Mouse (Mus musculus) erythroid progenitor cell, adult 5-6 weeks (primary cell): ENCODE results near the gene Hipk1. TPM values are rescaled to one million over a fixed set of nuclear protein-coding genes. Genes with fewer than 3 reads are reported as not detected.
"Not testable (repeated sequence)": the region's sequence is repeated elsewhere in the genome, so short reads cannot be mapped to it uniquely, and the experiment has no call there.

Source experiments
- ATAC-seq: replicated peaks from 2 replicates; pipeline ENCODE4 v1.8.0; 2016; ENCODE audit warnings: moderate number of reproducible peaks, mild to moderate bottlenecking, moderate TSS enrichment, inconsistent platforms; ENCODE audit not compliant: poor library complexity, low FRiP score, severe bottlenecking
- total RNA-seq, 2 experiments: library from RNA; stranded (forward) in 1 of 2; stranded (reverse) in 1 of 2; fragments of 150-400 nt in 1 of 2; fragments of 186-747, 209-891 nt in 1 of 2; gene quantifications; 2 replicates each; pipeline versions ENCODE4 v1.2.3 to v1.2.4; 2015 to 2017; ENCODE audit warnings: low replicate concordance in 2 of 2

Gene Hipk1
- total RNA-seq, 2 experiments from 2014 or later: 286 to 303 TPM

DNA sequence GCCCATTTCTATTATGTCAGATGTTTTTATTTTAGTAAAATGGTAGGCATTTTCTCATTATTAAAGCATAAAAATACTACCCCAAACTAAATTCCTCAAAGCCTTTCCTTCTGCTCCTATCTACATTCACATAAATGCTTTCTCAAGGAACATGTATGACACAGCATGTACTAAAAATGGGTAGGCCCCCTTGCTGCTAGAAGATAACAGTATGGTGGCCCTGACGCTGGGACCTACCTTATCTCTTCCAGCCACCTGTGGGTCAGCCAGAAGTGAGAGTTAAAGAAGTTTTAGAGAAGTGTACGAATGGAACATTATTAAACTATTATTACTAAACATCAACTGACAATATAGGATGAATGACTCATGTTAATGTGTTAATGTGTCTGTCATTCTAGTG is 8.1 kb upstream of the Hipk1 start:
- ATAC-seq: peak; percentile 89

DNA sequence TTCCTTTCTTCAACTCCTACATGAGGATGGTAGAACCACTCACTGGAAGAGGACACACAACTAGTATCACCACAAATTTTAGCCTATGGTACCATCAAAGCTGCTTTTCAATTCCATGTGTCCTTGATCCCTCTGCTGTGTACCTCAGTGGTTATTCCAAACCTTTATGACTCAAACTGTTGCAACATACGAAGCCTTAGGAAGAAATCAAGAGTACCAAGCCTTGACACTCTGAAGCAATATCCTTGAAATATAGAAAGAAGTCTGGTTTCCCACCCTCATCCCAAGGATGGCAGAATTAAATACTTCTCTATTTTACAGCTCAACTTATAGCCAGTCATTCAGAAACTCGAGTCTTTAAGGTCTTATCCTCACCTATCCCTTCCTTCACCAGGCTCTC is 5.0 kb upstream of the Hipk1 start:
- no peak for ATAC-seq

DNA sequence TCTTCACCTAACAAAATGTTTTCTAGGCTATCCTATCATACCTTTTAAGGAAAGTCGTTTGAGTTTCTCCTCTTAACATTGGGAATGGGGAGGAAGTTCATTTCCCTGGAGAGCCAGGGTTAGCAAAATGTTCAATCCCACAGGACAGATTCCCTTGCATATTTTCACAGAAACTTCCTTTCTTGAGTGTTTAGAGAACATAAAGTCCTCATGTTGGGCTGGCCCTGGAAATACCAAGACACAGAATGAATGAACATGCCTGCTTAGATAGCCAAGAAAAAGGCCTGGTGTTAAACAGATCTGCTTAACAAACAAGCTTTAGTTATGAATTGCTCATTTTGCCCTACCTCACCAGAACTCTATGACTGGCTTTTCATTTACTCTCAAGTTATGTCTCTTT is 1.2 kb upstream of the Hipk1 start:
- no peak for ATAC-seq

DNA sequence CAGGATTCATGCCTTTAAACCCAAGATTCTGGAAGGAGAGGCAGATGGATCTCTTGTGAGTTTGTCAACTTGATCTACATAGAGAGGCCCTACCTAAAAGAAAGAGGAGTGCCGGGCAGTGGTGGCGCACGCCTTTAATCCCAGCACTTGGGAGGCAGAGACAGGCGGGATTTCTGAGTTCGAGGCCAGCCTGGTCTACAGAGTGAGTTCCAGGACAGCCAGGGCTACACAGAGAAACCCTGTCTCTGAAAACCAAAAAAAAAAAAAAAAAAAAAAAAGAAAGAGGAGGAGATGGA is 696 bp upstream of the Hipk1 start:
- not testable (repeated sequence) for ATAC-seq

DNA sequence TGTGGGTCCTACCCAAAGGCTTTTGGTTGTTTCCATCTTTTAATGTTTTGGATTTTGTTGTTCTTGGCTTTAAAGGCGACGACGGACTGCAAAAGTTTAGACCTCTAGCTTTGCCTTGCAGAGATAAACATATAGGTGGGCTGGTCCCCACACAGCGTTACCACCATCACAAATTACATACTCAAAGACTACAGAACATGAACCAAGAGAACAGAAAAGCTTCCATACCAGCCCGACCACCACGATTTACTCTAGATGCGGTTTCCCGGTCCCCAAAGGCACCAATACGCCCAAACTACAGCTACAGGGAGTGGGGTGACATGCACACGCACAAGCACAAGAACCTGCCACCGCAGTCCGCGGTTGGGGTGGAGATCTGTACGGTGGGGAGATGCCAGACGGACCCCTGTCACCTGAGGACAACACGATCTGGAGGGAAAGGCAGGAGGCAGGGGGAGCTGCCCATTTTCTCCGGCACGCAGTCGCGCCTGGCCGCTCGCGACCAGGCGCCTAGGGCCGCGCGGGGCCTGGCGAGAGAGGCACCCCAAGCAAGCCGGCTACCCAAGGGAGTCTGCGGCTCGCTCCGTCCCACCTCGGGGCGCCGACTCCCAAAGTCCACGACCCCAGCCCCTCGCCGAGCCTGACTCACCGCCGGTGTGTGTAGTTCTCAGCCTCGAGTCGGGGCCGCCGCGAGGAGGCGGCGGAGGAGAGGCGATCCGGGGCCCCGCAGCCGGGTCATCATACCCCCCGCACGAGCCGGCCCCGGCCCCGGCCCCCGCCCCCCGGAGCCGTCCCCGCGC is 817 bp downstream of the Hipk1 start:
- peak; percentile 17; the same call in 1 of the 2 replicates for ATAC-seq

DNA sequence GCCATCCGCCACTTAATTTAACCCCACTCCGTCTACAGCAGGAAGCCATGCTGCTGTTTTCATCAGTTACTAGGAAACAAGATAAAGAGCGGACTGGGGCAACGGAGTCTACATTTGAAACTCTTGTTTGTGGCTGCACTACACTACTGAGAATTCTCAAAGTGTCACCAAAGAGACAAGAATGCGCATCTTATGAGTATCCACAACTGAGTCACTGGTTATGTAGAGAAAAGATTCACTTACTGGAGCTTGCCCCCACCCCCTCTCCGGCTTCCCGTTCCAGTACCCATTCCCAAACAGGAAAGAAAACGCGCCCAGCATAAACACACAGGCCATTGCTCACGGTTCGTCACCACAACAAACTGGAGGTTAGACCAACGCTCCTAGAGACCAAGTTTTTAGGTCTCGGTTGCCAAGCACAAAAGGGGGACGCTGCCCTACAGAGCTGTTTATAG is 1.4 kb downstream of the Hipk1 start:
- peak; percentile 43 for ATAC-seq

DNA sequence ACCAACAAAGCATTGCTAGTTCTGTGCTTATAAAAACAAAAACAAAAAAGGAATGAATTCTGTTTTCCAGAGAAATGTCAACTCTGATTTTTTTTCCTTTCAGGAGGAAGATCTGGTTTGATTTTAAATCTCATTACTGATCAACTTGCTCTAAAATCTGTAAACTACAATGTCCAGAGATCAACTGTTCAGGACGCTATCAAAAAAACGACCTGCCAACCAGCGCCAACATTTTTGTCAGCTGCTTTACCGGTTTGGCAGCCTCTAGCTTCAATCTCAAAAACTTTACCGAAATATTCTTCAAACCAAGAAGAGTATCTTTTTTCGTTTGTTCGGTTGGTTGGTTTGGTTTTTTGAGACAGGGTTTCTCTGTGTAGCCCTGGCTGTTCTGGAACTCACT is 2.3 kb downstream of the Hipk1 start:
- no peak for ATAC-seq

DNA sequence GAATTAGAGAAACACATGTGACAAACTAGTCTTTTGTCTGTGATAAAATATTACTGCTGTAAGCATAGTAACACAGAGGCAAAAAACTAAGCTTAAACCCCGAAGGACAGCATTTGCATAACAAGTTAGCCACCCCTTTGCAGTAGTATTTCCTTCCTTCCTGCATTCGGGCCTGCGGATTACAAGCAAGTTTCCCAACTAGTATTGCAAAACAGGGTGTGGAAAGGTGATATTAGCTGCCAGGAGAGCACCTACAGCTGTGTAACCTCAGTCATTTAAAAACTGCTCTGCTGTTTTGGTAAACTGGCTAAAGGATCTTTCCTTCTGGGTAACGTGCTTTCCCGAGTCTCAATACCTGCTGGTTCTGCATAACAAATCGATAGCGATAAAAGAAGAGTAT is 4.1 kb downstream of the Hipk1 start:
- ATAC-seq: no peak

DNA sequence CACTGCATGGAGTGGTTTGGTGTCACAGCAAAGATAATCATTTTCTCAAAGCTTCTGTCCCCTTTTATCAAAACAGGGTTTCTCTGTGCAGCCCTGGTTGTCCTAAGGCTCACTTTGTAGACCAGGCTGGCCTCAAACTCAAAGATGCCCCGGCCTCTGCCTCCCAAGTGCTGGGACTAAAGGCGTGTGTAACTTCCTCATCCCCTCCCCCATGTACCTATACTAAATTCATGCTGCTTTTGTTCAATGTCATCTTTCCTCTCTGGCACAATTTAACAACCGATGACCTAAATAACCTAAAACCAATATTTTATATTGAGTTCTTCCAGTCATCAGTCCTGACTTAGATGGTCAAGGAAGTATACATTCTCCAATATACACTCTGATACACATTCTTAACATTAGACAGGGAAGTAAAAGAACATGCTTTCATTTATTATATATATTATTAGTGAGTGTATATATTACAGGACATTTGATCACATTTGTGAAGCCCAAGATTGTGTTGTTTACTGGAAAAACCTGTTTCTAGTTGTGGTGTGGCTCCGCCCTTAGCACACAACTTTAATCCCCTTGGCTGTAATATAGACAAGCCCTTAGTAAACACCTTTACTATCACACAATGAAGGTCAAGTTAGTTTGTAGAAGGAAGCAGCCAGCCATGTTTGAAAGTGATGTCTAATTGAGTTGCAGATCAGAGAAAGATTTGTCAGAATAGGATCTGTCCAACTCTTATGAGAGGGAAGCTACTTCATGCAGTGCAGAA is 8.3 kb downstream of the Hipk1 start:
- ATAC-seq: no peak

DNA sequence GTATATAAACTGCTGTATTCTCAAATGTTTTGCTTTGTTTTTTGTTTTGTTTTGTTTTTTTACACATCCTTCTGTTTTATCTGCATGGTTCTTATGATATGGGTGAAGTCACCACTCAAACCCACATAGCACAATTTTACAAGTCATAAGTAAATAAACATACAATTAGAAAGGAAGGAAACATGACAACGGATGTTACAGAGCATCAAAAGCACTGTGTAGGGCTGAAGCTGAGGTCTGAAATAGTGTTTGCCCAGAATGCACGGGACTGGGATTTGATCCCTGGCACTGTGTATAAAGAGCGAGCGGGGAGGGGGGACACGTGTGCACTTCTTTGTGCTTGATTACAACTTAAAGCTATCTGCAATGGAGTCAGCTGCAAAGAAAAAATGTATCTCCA is 10.6 kb downstream of the Hipk1 start:
- no peak for ATAC-seq

DNA sequence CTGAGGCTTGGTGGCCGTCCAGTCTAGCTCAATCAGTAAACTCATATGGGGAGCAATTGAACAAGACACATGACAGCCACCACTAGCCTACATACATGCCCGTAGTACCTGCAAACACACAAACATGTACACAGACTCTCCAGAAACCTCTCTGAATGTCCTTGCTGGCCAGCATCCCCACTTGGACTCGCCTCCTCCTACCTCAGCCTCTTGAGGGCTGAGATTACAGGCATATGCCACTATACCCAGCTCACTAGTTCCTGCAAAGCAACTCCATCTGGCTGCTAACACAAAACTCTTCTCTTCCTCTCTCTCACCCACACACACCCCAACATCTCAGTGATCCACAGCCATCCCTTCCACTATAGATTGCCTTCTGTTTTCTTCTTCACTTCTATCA is 11.1 kb downstream of the Hipk1 start:
- ATAC-seq: no peak

DNA sequence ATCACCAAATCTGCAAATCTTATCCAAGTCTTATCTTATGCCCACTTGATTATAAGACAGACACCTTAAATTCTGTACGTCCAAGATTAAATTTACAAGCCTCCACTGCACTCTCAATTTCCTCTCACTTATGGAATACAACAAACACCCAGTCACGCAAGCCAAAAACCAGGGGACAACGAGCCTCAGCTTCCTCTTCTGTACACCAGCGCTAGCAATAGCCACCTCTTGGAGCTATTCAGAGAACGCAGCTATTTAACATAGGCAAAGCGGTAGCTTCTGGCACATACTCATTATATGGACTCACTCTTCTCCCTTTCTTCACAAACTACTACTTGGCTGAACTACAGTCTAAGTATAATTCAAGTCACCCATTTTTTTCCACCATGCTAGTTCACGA is 12.2 kb downstream of the Hipk1 start:
- no peak for ATAC-seq

DNA sequence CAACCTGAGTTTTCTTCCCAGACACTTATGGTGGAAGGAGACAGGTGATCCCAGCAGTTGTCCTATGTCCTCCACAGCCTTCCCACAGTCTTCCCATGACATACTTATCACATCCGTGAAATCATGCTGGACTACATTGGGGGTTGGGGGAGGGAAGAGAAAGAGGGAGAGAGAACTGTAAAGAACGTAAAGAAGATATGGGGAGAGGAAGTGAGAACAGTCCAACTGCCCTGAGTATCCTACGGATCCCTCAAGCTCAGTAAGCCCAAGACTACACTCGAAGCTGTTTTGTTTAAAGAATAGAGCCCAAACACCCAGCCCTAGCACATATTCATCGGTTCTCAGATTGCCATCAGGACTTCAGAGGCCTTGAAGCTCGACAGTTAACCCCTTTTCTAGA is 12.7 kb downstream of the Hipk1 start:
- no peak for ATAC-seq

DNA sequence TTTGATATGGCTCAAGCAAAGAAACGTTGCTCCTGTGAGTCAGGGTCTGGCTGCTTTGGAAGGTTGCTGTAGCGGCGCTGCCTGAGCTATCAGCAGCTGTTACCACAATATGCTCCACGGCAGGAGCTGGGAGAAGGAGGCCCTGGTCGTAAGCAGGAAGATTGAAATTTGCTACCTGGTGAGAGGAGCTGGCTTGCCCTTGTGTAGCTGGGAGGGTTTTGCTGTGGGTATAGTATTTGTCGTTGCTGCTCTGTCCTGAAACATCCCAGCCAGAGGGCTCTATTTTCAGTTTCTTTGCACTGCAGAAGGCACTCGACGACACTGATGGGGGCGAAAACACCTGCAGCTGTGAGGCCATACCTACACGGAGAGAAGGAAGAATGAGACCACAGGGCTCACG is 13.4 kb downstream of the Hipk1 start:
- ATAC-seq: no peak

DNA sequence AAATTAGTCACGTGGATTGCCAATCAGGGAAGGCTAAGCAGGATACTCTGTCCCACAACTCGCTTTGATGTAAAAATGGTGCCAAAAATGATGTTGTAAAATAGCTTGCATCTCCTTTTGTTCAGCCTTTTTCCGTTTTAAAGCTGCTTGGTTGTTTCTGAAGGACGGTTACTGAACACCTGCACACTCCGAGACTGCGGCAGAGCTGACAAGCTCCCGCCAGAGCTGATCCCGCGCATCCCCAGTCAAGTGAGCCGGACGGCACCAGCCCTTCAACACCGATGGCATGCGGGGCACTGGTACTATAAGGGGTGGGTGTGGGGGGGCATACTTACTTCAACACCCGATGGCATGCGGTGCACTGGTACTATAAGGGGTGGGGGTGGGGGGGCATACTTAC is 17.4 kb downstream of the Hipk1 start:
- ATAC-seq: no peak

DNA sequence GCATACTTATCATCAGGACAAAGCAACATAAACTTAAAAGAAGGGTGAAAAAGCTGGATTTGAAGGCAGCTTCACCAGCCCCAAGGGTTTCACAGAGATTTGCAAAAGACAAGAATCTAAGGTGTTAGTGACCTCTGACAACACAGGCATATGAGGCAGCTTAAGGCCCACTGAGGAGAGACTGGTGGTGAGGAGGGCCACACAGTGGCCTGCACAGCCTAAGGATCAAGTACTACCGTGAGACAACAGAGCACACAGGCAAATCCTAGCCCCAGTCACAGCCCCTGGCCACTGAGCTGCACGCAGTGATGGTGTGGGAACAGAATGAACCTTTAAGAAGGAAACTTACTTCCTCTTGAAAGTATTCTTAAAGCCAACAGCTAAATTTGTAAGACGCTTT is 17.9 kb downstream of the Hipk1 start:
- no peak for ATAC-seq

DNA sequence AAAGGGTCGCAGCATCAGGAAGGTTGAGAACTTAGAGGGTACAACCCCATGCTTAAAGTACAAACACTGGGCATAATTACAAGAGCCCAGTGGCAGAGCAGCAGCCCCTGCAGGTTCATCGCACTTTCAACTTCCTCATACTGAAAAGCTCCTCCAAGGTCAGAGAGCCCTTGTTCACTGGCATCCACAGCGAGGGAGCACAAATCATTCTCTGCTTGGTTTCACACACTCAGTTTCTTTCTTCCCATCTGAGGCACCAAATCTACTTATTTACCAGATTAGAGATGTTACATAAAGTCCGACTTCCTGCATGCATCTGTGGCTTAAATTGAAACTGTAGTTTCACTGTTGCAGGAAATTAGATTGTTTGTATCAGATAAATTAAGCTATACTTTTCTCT is 18.5 kb downstream of the Hipk1 start:
- no peak for ATAC-seq

DNA sequence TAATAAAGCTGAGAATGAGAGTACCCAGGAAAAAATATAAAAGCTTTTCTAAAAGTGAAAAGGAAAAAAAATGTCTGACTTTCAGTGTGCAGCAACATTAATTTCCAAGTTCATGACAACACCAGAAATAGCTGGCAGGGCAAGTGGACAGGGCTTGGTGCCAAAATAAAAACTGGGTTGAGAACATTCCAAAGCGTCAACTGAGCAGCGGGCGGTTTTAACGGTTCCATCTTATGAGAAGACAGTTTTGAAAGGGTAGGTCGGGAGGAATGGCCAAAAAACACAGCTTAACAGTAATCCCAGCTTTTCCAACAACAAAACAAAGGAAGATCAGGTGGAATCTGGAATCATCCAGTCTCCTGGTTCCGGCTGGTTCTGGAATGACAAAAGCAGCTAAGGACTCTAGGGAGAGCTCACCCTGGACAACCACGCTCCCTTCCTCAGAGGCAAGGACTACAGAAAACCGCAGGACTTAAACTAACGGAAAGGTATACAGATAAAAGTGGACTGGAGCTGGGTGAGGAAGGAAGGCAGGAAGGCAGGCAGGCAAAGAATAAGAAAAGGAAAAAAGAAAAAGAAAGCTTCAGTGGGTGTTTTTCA is 19.7 kb downstream of the Hipk1 start:
- ATAC-seq: no peak

DNA sequence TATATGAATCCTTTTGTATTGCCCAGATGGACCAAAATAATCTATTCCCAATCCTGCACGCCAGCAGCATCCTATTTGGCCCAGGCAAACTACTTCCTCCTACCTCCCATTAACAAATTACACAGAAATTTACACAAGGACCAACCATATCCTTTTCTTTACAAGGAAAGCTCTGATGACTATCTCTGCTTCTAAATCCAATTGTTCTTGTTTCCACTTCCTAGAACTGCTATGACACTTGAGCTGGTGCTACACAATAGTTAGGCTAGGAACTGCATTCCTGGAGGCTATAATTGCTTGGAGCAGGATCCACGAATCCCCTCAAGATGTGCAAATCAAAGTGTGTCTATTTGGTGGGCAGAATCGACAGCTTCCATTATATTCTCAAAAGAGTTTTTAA is 24.6 kb downstream of the Hipk1 start:
- ATAC-seq: no peak

DNA sequence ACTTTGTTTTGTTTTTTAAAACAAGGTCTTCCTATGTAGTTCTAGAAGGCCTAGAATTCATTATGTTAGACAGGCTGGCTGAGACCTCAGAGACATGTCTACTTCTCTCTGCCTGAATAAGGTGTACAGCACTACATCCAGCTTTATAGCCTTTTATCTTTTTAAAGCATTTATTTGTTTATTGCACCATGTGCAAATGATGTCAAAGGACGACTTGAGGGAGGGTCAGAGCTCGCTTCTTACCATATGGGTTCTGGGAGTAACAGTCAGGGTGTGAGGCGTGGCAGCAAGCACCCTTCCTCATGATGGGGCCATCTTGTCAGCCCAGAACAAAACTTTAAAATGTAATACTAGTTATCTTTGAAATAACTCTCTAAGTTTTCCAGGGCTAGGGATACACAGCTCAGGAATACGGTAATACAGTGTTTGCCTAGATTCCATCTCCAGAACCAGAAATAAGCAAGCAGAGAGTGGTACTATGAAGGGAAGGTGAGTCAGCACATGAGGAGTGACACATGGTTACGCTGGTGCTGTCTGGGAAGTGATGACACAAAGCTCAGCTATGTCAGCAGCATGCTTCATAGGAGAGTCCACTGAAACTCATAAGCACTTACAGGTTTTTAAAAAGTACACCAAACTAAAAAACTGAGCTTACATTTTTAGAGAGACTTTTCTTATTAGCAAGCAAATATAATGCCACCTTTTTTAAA is 31.9 kb downstream of the Hipk1 start:
- no peak for ATAC-seq

DNA sequence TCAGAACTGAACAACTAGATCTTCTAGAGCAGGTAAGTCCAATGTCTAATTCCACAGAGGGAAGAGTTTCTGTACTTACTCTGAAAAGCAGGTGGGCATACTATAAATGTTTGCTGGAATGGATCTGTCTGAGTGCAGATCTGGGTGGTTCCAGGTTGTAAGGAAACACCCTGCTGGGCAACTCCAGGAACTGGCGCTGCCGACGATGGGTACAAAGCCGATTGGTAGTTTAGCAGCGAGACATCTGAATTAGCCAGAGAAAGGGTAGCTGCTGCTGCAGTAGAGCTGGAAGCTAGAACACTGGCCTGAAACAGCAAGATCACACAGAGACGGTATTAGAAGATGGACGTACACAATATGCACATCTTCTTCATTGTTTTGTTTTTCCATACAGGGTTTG is 32.9 kb downstream of the Hipk1 start:
- no peak for ATAC-seq
